Mouse (Mus musculus): ENCODE data around the gene Kdm5a. TPM values are rescaled to one million over a fixed set of nuclear protein-coding genes. Genes with fewer than 3 reads are reported as not detected.
A peak's percentile ranks its signal among the peaks of the same experiment; 100 is the strongest.

The Kdm5a gene
- total and polyA plus RNA-seq, 2 experiments from 2014 or later = 23.0 to 23.4 TPM

DNA sequence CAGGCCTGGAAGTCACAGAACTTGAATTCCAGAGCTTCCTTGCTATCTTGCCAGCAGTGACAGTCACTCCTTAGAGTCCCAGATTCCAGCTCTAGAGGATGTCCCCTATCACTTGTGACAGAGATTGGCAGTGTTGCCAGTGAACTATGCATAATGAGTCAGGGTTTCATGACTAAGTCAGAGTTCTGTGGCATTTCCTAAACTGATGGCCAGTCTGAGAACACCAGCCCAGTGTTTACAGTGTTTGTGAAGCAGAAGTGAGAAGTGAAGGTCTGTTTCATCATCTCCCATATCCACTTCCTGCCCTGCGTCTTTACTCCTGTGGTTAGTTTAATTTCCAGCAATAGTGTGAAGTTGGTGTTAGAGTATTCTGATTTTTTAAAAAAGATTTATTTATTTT is 106.7 kb downstream of the Kdm5a start:
- H3K9ac ChIP-seq (replicated peaks; ENCODE audit: low read length) = no peak overlapping the region
- H3K27ac ChIP-seq = no peak overlapping the region
- H3K4me1 ChIP-seq (ENCODE audit: insufficient read depth, low read length) = peaks cover 24% of the 10 kb centered on the region; the same call in 1 of the 2 replicates
- DNase-seq (ENCODE audit: low spot score) = no peak
- TF ChIP-seq CTCF (IDR thresholded peaks at IDR 0.05; ENCODE audit: low read depth) = no peak
- H3K9me3 ChIP-seq (ENCODE audit: low read length) = no peaks in the 10 kb centered on the region
- H3K36me3 ChIP-seq (ENCODE audit: insufficient read depth, low read length) = no peaks in the 10 kb centered on the region
- no peak for ATAC-seq
- 91% methylated on average over 1 of the region's 1 CpGs for WGBS
- no peaks in the 10 kb centered on the region for H3K27me3 ChIP-seq (ENCODE audit: insufficient read depth, low read length)
- H3K4me2 ChIP-seq (ENCODE audit: low read depth, low read length) = no peak overlapping the region
- H3K4me3 ChIP-seq (ENCODE audit: low read length) = no peak overlapping the region

DNA sequence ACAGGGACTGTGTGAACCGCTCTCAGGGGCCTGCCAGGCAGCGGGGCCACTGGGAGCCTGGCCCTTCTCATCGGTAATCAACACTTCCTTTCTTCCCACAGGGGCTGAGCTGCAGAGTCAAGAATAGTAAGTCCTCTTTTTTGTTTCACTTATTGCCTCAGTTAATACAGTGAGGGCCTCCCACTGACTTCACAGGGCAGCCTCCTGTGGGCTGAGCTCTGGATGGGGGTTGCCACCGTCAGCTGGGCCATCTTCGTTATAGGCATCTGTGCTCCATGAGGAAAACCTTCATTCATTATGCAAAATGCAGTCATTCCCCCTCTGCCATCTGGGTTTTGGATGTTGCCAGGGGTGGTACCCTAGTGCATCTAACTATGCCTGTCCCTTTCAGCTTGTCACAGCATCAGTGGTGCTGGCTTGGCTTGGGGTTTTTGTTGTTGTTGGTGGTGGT is 108.1 kb downstream of the Kdm5a start:
- Histone ChIP-seq H3K27ac (peak overlapping the region; percentile 52), H3K9me3 (ENCODE audit: low read length) (no peaks in the 10 kb centered on the region), H3K36me3 (ENCODE audit: insufficient read depth, low read length) (no peaks in the 10 kb centered on the region), H3K27me3 (ENCODE audit: insufficient read depth, low read length) (no peaks in the 10 kb centered on the region), H3K4me2 (ENCODE audit: low read depth, low read length) (no peak overlapping the region), H3K4me1 (ENCODE audit: insufficient read depth, low read length) (peaks cover 24% of the 10 kb centered on the region; the same call in 1 of the 2 replicates), H3K9ac (replicated peaks; ENCODE audit: low read length) (no peak overlapping the region), H3K4me3 (ENCODE audit: low read length) (no peak overlapping the region)
- ATAC-seq (peak; percentile 60), DNase-seq (ENCODE audit: low spot score) (peak; percentile 64)
- 10% methylated on average over 5 of the region's 5 CpGs for whole genome bisulfite sequencing
- no peak for TF ChIP-seq CTCF (IDR thresholded peaks at IDR 0.05; ENCODE audit: low read depth)

DNA sequence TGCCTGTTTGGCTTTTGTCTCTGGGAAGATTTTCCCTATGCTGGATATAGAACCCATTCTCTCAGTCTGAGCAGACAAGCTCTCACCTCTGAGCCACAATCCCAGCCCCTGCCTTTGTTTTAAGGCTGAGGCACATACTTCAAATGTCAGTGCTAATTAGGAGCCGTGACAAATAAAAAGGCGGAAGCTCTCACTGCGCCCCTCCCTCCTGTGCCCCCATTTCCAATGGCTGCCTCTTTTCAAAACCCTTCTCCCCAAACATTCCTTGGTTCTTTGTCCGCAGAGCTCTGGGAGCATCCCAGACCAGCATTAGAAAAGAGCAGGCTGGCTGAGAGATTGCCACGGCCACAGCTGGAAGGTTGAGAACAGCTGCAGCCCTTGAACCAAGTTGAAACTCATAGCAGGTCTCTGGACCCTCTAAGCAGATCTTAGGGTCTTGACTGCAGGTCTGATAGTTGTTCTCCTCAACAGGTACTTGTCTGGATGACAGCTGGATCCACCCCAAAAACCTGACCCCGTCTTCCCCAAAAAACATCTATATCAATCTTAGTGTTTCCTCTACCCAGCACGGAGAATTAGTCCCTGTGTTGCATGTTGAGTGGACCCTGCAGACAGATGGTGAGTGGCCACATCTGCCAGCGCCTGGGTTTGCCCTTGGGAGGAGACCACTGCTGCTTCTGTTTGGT is 108.7 kb downstream of the Kdm5a start:
- Histone ChIP-seq H3K9ac (replicated peaks; ENCODE audit: low read length) (no peak overlapping the region), H3K27ac (peak overlapping the region; percentile 52), H3K27me3 (ENCODE audit: insufficient read depth, low read length) (no peaks in the 10 kb centered on the region), H3K4me2 (ENCODE audit: low read depth, low read length) (no peak overlapping the region), H3K4me3 (ENCODE audit: low read length) (no peak overlapping the region), H3K9me3 (ENCODE audit: low read length) (no peaks in the 10 kb centered on the region), H3K4me1 (ENCODE audit: insufficient read depth, low read length) (peaks cover 24% of the 10 kb centered on the region; the same call in 1 of the 2 replicates), H3K36me3 (ENCODE audit: insufficient read depth, low read length) (no peaks in the 10 kb centered on the region)
- TF ChIP-seq CTCF (IDR thresholded peaks at IDR 0.05; ENCODE audit: low read depth) = no peak
- ATAC-seq = peak; percentile 43; the same call in 1 of the 2 replicates
- DNase-seq (ENCODE audit: low spot score) = no peak
- 17% methylated on average over 8 of the region's 8 CpGs for WGBS

DNA sequence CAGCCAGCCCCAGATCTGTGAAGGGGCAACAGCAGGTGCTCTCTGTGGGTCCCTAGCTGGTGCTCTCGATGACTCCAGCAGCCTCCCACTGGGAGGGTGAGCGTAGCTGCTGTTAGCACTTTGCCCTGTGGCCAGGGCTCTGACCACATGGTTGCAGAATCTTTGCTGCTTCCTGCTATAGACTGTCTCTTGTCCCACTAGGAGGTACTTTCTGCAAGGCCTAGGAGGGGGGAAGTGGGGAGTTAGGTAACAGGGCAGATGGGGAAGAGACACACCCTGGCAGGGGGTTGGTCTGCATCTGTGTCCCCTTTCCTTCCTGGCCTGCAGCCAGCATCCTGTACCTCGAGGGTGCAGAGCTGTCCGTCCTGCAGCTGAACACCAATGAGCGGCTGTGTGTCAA is 109.5 kb downstream of the Kdm5a start:
- Histone ChIP-seq H3K9ac (replicated peaks; ENCODE audit: low read length) (no peak overlapping the region), H3K4me3 (ENCODE audit: low read length) (no peak overlapping the region), H3K36me3 (ENCODE audit: insufficient read depth, low read length) (no peaks in the 10 kb centered on the region), H3K27me3 (ENCODE audit: insufficient read depth, low read length) (no peaks in the 10 kb centered on the region), H3K4me1 (ENCODE audit: insufficient read depth, low read length) (peaks cover 24% of the 10 kb centered on the region; the same call in 1 of the 2 replicates), H3K9me3 (ENCODE audit: low read length) (no peaks in the 10 kb centered on the region), H3K4me2 (ENCODE audit: low read depth, low read length) (no peak overlapping the region), H3K27ac (peak overlapping the region; percentile 11; the same call in 1 of the 2 replicates)
- TF ChIP-seq CTCF (IDR thresholded peaks at IDR 0.05; ENCODE audit: low read depth) = no peak
- peak; percentile 39 for DNase-seq (ENCODE audit: low spot score)
- peak; percentile 58 for ATAC-seq
- 22% methylated on average over 5 of the region's 5 CpGs for WGBS

DNA sequence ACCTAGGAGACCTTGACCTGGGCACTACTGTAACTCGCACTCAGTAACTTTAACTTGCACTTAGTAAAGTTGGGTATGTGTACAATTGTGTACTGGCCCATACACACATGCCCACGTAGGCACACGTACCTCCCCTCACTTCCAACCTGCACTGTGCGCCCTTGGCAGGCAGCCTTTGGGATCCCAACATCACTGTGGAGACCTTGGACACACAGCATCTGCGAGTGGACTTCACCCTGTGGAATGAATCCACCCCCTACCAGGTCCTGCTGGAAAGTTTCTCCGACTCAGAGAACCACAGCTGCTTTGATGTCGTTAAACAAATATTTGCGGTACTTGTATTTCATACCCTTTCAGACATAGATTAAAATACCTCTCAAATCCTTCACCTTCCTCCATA is 111.4 kb downstream of the Kdm5a start:
- no peak overlapping the region for H3K4me2 ChIP-seq (ENCODE audit: low read depth, low read length)
- no peaks in the 10 kb centered on the region for H3K36me3 ChIP-seq (ENCODE audit: insufficient read depth, low read length)
- ATAC-seq = no peak
- H3K9me3 ChIP-seq (ENCODE audit: low read length) = no peaks in the 10 kb centered on the region
- 76% methylated on average over 8 of the region's 8 CpGs for WGBS
- no peaks in the 10 kb centered on the region for H3K27me3 ChIP-seq (ENCODE audit: insufficient read depth, low read length)
- H3K9ac ChIP-seq (replicated peaks; ENCODE audit: low read length) = no peak overlapping the region
- H3K27ac ChIP-seq = no peak overlapping the region
- H3K4me1 ChIP-seq (ENCODE audit: insufficient read depth, low read length) = peaks cover 24% of the 10 kb centered on the region; the same call in 1 of the 2 replicates
- no peak for DNase-seq (ENCODE audit: low spot score)
- H3K4me3 ChIP-seq (ENCODE audit: low read length) = no peak overlapping the region
- TF ChIP-seq CTCF (IDR thresholded peaks at IDR 0.05; ENCODE audit: low read depth) = no peak

DNA sequence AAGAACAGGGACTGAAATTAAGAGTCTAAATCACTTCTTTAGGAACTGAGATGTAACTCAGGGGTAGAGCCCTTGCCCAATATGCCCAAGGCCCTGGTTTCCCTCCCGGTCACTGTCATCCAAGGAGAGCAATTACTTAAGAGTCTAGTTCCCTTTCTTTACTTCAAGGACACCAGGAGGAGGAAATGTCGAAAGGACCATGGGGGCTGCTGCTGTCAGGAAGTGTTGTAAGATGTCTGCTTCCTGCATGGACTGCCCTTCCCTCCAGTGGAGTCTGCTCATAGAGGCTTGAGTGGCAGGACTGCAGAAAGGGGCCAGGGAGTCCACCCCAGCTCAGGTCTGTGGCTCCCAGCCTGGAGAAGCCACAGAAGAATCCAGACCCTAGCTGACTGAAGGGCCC is 115.4 kb downstream of the Kdm5a start:
- 95% methylated on average over 2 of the region's 2 CpGs for WGBS

DNA sequence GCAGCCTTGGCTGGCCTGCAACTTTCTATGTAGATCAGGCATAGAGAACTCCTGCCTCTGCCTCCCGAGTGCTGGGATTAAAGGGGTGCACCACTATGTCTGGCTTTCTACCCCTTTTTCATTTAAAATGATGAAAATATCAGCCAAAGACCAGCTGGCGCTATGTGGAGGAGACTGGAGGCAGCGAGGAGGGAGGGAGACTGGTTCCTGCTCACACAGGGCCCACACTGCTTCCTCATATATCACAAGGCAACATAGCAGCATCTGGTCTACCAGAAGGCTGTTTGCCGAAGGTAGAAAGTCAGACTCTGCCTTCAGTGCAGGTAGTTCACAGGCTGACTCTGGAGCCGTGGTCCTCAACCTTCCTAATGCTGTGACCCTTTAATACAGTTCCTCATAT is 116.4 kb downstream of the Kdm5a start:
- Histone ChIP-seq H3K27ac (no peak overlapping the region), H3K4me1 (ENCODE audit: insufficient read depth, low read length) (no peaks in the 10 kb centered on the region), H3K9me3 (ENCODE audit: low read length) (no peaks in the 10 kb centered on the region), H3K4me2 (ENCODE audit: low read depth, low read length) (no peak overlapping the region), H3K36me3 (ENCODE audit: insufficient read depth, low read length) (peaks cover 5% of the 10 kb centered on the region; the same call in 1 of the 2 replicates), H3K27me3 (ENCODE audit: insufficient read depth, low read length) (no peaks in the 10 kb centered on the region), H3K9ac (replicated peaks; ENCODE audit: low read length) (no peak overlapping the region), H3K4me3 (ENCODE audit: low read length) (no peak overlapping the region)
- ATAC-seq (no peak), DNase-seq (ENCODE audit: low spot score) (no peak)
- 95% methylated on average over 5 of the region's 5 CpGs for WGBS
- no peak for TF ChIP-seq CTCF (IDR thresholded peaks at IDR 0.05; ENCODE audit: low read depth)

More for the DNA sequence above, 115.4 kb downstream of the Kdm5a start:
- Histone ChIP-seq H3K36me3 (ENCODE audit: insufficient read depth, low read length) (peaks cover 5% of the 10 kb centered on the region; the same call in 1 of the 2 replicates), H3K4me3 (ENCODE audit: low read length) (no peak overlapping the region), H3K27ac (no peak overlapping the region), H3K9ac (replicated peaks; ENCODE audit: low read length) (no peak overlapping the region), H3K4me1 (ENCODE audit: insufficient read depth, low read length) (no peaks in the 10 kb centered on the region), H3K9me3 (ENCODE audit: low read length) (no peaks in the 10 kb centered on the region), H3K4me2 (ENCODE audit: low read depth, low read length) (no peak overlapping the region), H3K27me3 (ENCODE audit: insufficient read depth, low read length) (no peaks in the 10 kb centered on the region)
- DNase-seq (ENCODE audit: low spot score) (no peak), ATAC-seq (no peak)
- TF ChIP-seq CTCF (IDR thresholded peaks at IDR 0.05; ENCODE audit: low read depth) = no peak

Measured in hindbrain, postnatal 0 days (tissue).